Mouse (Mus musculus): ENCODE measurements around the gene Cacna1a. TPM values are rescaled to one million over a fixed set of nuclear protein-coding genes. Genes with fewer than 3 reads are reported as not detected.

Gene Cacna1a
- total RNA-seq, 2 experiments from 2014 or later: 230 to 263 TPM

GRCm38 (mm10) chr8:84641578-84642361 lies 253.5 kb downstream of the Cacna1a start:
- intact Hi-C loops (cut with DNase I): no loop called here
- no peak for DNase-seq (ENCODE audit: low spot score in 2 of 2)

DNA sequence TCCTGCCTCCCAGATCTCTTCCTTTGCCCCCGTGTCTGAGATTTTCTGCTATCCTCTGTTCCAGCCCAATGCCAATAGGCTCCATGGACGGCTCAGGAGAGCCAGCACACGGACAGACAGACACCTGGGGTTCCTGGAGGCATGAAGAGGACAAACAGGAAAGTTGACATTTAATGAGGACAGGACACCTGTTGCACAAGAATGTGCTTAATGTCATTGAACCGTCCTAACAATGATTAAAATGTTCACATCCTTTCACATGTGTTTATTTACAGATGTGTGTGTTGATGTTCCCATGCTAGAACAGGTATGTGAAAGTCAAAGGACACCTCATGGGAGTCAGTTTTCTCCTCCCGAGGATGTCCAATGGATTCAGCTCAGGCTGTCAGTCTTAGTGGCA lies 254.8 kb downstream of the Cacna1a start:
- no peak for DNase-seq (ENCODE audit: low spot score in 2 of 2)
- intact Hi-C loops (cut with DNase I): no loop called here

GRCm38 (mm10) chr8:84646800-84647199 lies 258.6 kb downstream of the Cacna1a start:
- no peak for DNase-seq (ENCODE audit: low spot score in 2 of 2)
- intact Hi-C loops (cut with DNase I): no loop called here

- no peak for DNase-seq (ENCODE audit: low spot score in 2 of 2)
- intact Hi-C loops (cut with DNase I): no loop called here
Observed at GRCm38 (mm10) chr8:84647461-84647901, 259.2 kb downstream of the Cacna1a start.

- intact Hi-C loops (cut with DNase I): no loop called here
- DNase-seq (ENCODE audit: low spot score in 2 of 2): no peak
Observed at GRCm38 (mm10) chr8:84650213-84650612, 262.0 kb downstream of the Cacna1a start.

- intact Hi-C loops (cut with DNase I): no loop called here
Observed at GRCm38 (mm10) chr8:84653092-84653631, 264.9 kb downstream of the Cacna1a start.

GRCm38 (mm10) chr8:84654597-84654996 lies 266.4 kb downstream of the Cacna1a start:
- intact Hi-C loops (cut with DNase I): no loop called here
- no peak for DNase-seq (ENCODE audit: low spot score in 2 of 2)

More at GRCm38 (mm10) chr8:84653092-84653631, 264.9 kb downstream of the Cacna1a start:
- DNase-seq (ENCODE audit: low spot score in 2 of 2): no peak

- DNase-seq (ENCODE audit: low spot score in 2 of 2): no peak
- intact Hi-C loops (cut with DNase I): no loop called here
Observed at GRCm38 (mm10) chr8:84655336-84656190, 267.3 kb downstream of the Cacna1a start.

- intact Hi-C loops (cut with DNase I): no loop called here
- no peak for DNase-seq (ENCODE audit: low spot score in 2 of 2)
Observed at GRCm38 (mm10) chr8:84656191-84656525, 267.9 kb downstream of the Cacna1a start.

GRCm38 (mm10) chr8:84656641-84657126 lies 268.4 kb downstream of the Cacna1a start:
- no peak for DNase-seq (ENCODE audit: low spot score in 2 of 2)
- intact Hi-C loops (cut with DNase I): no loop called here

GRCm38 (mm10) chr8:84657203-84657602 lies 269.0 kb downstream of the Cacna1a start:
- intact Hi-C loops (cut with DNase I): no loop called here
- no peak for DNase-seq (ENCODE audit: low spot score in 2 of 2)

DNA sequence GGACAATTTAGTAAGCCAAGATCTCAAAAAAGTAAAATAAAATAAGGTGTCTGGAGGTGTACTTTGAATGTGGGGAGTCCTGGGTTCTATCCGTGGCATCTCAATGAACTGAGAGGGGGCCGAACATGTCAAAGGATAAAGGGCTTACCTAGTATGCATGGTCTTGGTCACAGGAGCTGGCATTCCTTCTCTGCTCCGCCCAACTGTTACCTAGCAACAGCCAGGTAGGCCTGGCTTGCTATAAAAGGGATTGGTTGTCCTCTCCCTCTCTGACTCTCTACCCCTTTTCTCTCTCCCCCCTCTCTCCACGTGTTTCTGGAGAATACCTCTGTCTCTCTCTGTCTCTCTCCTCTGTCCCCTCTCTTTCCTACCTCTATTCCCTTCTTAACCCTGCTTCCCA lies 269.4 kb downstream of the Cacna1a start:
- DNase-seq (ENCODE audit: low spot score in 2 of 2): no peak
- intact Hi-C loops (cut with DNase I): no loop called here

DNA sequence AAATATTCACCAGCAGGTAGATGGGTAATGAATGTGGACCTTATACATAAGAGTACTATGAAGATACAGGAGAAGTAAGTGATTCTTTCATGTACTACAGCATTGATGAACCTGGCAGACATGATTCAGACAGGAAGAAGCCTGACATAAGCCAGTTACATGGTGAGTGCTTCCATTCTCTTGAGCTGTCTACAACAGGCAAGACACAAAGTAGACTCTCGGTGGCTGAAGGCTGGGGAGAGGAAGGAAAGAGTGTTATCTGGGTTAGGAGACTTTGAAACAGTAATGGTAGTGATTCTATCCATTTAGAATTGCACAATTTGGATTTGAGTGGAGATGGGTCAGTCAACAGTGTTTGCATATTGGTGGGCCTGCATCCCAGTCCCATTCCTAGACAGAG lies 270.7 kb downstream of the Cacna1a start:
- intact Hi-C loops (cut with DNase I): no loop called here
- DNase-seq (ENCODE audit: low spot score in 2 of 2): no peak

GRCm38 (mm10) chr8:84659936-84660818 lies 271.9 kb downstream of the Cacna1a start:
- DNase-seq (ENCODE audit: low spot score in 2 of 2): no peak
- intact Hi-C loops (cut with DNase I): no loop called here

DNA sequence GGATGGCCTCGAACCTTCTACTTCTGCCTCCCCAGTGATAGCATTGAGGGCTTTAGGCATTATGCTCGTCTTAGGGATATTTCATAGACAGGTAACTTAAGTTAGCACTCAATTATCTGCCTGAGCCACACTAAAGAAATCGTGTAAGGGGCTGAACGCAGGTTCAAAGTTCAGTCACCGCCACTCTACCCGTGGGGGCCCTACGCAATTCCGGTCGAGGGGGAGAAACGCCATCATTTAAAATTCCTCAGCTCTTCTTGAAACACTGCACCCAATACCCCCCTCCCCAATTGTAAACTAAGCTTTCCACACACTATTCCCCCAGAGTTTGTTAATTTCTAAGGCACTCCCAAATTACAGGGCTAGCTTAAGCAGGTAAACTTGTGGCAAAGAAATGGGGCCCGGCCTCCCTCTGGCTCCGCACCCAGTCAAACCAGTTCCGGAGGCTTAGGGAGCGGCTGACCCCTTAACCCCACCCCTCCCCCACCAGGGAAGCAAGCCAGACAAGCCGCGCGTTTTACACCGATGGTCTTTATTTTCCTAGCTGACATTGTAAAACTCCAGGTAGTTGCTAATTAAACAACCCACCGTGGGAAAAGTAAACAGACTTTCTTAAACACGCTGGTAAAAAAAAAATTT lies 272.7 kb downstream of the Cacna1a start:
- no peak for DNase-seq (ENCODE audit: low spot score in 2 of 2)
- intact Hi-C loops (cut with DNase I): no loop called here

GRCm38 (mm10) chr8:84661458-84661871 lies 273.2 kb downstream of the Cacna1a start:
- peak in 1 of 2 experiments; percentile 60 for DNase-seq (ENCODE audit: low spot score in 2 of 2)
- intact Hi-C loops (cut with DNase I): no loop called here

- DNase-seq (ENCODE audit: low spot score in 2 of 2): no peak
- intact Hi-C loops (cut with DNase I): loop anchor here (2.0 kb wide), 1 partner anchor 23 kb away; no protein-coding TSS in a partner anchor
Observed at GRCm38 (mm10) chr8:84661961-84662571, 273.8 kb downstream of the Cacna1a start.

DNA sequence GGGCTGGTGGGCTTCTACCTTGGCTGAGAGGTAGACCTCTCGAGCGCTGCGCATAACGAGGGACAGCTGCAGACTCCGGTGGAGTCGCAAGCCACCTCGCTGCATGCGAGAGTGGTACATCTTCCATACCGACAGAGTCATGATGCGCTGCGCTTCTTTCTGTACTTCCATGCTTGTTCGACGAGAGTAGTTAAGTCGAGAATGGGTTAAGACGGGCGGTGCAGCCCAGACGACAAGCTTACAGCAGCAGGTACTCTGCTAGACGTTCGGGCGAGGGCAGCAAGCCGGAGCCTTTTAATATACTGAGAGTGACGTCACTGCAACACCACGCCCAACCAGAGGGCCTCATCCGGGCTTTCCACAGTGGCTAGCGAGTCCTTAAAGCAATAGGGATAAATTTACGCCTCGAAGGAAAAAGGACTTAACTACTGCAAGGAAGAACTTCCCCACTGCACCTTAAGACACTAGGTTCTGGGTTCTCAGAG lies 274.4 kb downstream of the Cacna1a start, which contains the start of gene Ier2:
Ier2 (minus strand) TSS at position 272 of the 485 bp plus-strand sequence.
- intact Hi-C loops (cut with DNase I): loop anchor here (2.0 kb wide), 1 partner anchor 24 kb away; no protein-coding TSS in a partner anchor
- peak; percentile 93 to 98 for DNase-seq (ENCODE audit: low spot score in 2 of 2)

Data from left cerebral cortex, postnatal 25 days (tissue).